Mouse (Mus musculus): ENCODE data around the gene Scgb1a1. TPM values are rescaled to one million over a fixed set of nuclear protein-coding genes. Genes with fewer than 3 reads are reported as not detected.

The Scgb1a1 gene
- total RNA-seq, 2 experiments from 2014 or later, result not detected

DNA sequence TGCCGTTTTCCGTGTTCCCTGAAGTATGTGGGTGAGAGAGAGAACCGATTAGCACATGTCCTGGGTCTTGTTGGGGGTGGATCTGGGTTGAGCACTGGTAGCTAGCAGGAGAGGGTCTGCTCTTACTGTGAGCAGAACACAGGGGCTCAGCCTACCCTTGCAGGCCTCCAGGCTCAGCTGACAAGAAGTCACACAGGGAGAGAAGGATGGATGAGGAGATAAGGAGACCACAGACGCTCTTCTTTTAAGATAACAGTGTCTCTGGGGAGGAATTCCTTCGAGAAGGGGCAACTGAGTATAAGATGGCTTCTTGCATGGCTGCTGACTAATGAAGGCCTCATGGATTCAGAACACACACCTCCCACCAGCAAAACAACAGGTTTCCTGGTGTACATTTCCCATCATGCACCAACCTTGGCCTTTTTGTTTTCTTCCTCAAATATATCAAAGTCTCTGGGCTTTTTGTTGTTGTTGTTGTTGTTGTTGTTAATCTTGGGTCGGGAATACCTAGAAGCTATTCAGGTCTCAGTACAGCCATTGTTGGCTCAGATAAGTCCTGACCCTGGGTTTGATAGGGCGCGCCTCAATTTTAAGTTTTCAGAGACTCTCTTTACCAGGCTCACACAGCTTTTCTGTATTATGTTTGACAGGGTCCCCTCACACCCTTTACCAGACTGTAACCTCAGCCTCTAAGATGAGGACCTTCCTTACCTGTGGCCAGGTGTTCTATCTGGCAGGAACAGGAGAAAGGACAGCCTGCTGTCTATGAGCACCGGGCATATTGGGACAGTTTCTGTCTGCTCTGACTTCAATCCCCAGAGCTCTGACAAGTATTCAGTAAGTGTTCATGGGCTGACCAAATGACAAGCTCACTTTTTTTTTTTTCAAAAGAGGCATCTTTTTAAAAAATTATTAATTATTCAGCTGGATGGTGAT, 37.2 kb downstream of the Scgb1a1 start:
- intact Hi-C loops (cut with DNase I), result no loop called here
- no peak for DNase-seq (ENCODE audit: low spot score in 2 of 2)

DNA sequence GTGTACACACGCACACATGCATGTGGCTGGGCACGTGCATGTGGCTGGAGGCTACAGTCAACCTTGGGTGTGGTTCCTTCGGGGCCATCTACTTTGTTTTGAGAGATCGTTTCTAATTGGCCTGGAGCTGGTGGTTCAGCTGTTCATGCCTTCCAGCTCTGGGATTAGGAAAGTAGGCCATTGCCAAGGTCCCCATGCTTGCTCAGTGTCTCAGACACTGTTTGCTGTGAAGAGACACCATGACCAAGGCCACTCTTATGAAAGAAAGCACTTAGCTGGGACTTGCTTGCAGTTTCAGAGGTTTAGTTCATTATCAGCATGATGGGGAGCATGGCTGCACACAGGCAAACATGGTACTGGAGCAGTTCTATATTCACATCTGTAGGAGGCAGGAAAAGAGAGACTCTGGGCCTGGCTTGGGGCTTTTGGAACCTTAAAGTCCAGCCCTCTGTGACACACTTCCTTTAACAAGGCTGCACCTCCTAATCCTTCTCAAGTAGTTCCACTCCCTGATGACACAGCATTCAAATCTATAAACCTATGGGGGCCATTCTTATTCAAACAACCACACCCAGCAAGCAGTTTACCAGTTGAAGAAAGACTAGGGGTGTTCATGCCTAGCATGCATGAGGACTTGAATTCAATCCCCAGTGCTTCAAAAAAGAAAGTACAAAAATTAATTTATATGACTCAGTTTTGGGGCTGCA, 38.6 kb downstream of the Scgb1a1 start:
- intact Hi-C loops (cut with DNase I), result no loop called here
- no peak for DNase-seq (ENCODE audit: low spot score in 2 of 2)

DNA sequence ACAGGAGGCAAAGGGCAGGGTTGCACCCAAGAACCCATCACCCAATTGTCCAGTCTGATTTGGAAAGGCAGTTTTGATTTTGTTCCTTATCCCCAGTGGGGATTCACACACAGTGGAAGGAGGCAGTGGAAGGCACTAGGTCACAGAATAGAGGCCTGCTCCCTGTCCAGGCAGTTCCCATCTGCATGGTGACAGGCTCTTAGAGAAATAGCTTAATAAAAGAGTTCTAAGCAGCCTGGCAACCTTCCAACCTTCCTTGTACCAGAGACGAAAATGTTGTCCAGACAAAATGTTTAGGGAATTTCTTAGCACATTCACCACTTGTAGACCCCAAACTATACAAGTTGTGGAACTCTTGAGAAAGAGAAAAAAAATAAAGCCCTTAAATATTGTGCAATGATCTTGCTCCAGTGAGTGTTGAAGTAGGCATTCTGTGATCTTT, 39.8 kb downstream of the Scgb1a1 start:
- intact Hi-C loops (cut with DNase I), result no loop called here
- DNase-seq (ENCODE audit: low spot score in 2 of 2), result no peak

- intact Hi-C loops (cut with DNase I), result no loop called here
- DNase-seq (ENCODE audit: low spot score in 2 of 2), result no peak
These were observed 40.4 kb downstream of the Scgb1a1 start for GRCm38 (mm10) chr19:9047207-9047945.

GRCm38 (mm10) chr19:9044291-9044690, 43.5 kb downstream of the Scgb1a1 start:
- no peak for DNase-seq (ENCODE audit: low spot score in 2 of 2)
- intact Hi-C loops (cut with DNase I), result no loop called here

GRCm38 (mm10) chr19:9043123-9043522, 44.6 kb downstream of the Scgb1a1 start:
- no peak for DNase-seq (ENCODE audit: low spot score in 2 of 2)
- intact Hi-C loops (cut with DNase I), result no loop called here

DNA sequence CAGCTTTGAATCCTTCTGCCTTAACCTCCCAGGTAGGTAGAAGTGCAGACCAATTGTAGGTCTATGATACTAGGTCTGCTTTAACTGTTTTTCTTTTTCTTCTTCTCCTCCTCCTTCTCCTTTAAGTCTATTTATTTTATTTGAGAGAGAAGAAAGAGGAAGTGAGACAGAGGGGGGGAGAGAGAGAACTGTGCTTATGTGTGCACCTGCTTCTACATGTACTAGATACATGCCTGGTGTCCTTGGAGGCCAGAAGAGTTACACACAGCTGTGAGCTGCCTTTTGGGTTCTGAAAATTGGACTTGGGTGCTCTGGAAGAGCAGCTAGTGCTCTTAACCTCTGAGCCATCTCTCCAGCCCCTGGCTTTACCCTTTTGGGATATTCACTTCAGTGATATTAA, 46.7 kb downstream of the Scgb1a1 start:
- intact Hi-C loops (cut with DNase I), result no loop called here

DNA sequence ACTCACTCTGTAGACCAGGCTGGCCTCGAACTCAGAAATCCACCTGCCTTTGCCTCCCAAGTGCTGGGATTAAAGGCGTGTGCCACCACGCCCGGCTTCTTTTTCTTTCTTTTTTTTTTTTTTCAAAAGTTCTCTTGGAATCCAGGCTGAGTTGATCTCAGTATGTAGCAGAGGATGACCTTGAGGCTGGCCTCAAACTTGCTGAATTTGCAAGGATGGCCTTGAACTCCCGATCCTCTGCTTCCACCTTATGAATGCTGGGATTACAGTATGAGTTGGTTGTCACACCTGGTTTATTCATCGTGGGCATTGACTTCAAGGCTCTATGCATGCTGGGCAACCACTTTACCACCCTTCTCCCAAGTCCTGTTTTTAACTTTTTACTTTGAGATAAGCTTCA, 47.1 kb downstream of the Scgb1a1 start:
- intact Hi-C loops (cut with DNase I), result no loop called here
- DNase-seq (ENCODE audit: low spot score in 2 of 2), result no peak

More for the DNA sequence above, 46.7 kb downstream of the Scgb1a1 start:
- DNase-seq (ENCODE audit: low spot score in 2 of 2), result no peak

GRCm38 (mm10) chr19:9039928-9040327, 47.8 kb downstream of the Scgb1a1 start:
- intact Hi-C loops (cut with DNase I), result no loop called here

GRCm38 (mm10) chr19:9039266-9039665, 48.5 kb downstream of the Scgb1a1 start:
- intact Hi-C loops (cut with DNase I), result no loop called here
- no peak for DNase-seq (ENCODE audit: low spot score in 2 of 2)

More at GRCm38 (mm10) chr19:9039928-9040327, 47.8 kb downstream of the Scgb1a1 start:
- DNase-seq (ENCODE audit: low spot score in 2 of 2), result no peak

GRCm38 (mm10) chr19:9038136-9038535, 49.6 kb downstream of the Scgb1a1 start:
- intact Hi-C loops (cut with DNase I), result no loop called here
- DNase-seq (ENCODE audit: low spot score in 2 of 2), result no peak

GRCm38 (mm10) chr19:9035101-9035500, 52.7 kb downstream of the Scgb1a1 start:
- no peak for DNase-seq (ENCODE audit: low spot score in 2 of 2)
- intact Hi-C loops (cut with DNase I), result no loop called here

DNA sequence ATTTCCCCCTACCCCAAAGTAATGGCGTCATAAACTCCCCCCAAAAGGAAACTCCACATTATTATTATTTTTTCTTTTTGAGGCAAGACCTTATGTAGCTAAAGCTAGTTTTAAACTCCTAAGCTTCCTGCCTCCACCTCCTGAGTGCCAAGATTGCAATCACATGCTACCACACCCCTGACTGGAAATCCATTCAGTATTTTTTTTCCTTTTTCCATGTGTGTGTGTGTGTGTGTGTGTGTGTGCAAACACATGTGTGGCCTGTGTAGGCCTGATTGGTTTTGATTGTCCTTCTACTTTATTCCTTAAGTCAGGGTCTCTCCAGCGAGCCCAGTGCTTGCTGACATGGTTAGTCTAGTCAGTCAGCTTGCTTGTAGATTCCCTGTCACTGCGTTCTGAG, 53.3 kb downstream of the Scgb1a1 start:
- intact Hi-C loops (cut with DNase I), result no loop called here
- DNase-seq (ENCODE audit: low spot score in 2 of 2), result no peak

Other genes with a start within 250 kb of the Scgb1a1 start
- 100 to 1,000 TPM; 190 to 230 TPM for gene Gng3, start 248.8 kb downstream of the Scgb1a1 start, total RNA-seq (2021)
- 1 to 10 TPM; 1.3 to 1.6 TPM for gene Lrrn4cl, start 237.2 kb downstream of the Scgb1a1 start, total RNA-seq (2021)
- gene Ubxn1, start 216.5 kb downstream of the Scgb1a1 start, total RNA-seq (2021), result 100 to 1,000 TPM in 1 of 2 experiments, 10 to 100 TPM in 1; 92.2 to 101 TPM
- gene Uqcc3, start 207.0 kb downstream of the Scgb1a1 start, total RNA-seq (2021), result 10 to 100 TPM; 32.1 to 39.8 TPM
- 1 to 10 TPM; 4.8 to 5.0 TPM for gene Lbhd1, start 204.2 kb downstream of the Scgb1a1 start, total RNA-seq (2021)
- not detected for gene Gm49403, start 204.0 kb downstream of the Scgb1a1 start, total RNA-seq (2021)
- 10 to 100 TPM; 21.6 to 26.6 TPM for gene 1810009A15Rik, start 199.1 kb downstream of the Scgb1a1 start, total RNA-seq (2021)
- 1 to 10 TPM in 1 of 2 experiments, not detected in 1; 7.6 TPM for gene Gm49416, start 199.0 kb downstream of the Scgb1a1 start, total RNA-seq (2021)
- gene Ints5, start 195.0 kb downstream of the Scgb1a1 start, total RNA-seq (2021), result 10 to 100 TPM; 22.4 to 25.3 TPM
- 100 to 1,000 TPM in 1 of 2 experiments, 10 to 100 TPM in 1; 95.3 to 102 TPM for gene Ganab, start 189.9 kb downstream of the Scgb1a1 start, total RNA-seq (2021)
- 100 to 1,000 TPM; 167 to 187 TPM for gene B3gat3, start 167.6 kb downstream of the Scgb1a1 start, total RNA-seq (2021)
- 1 to 10 TPM; 7.0 to 7.2 TPM for gene Rom1, start 158.6 kb downstream of the Scgb1a1 start, total RNA-seq (2021)
- gene Eml3, start 158.4 kb downstream of the Scgb1a1 start, total RNA-seq (2021), result 10 to 100 TPM in 1 of 2 experiments, 1 to 10 TPM in 1; 9.6 to 12.6 TPM
- 10 to 100 TPM; 43.9 to 52.0 TPM for gene Mta2, start 146.1 kb downstream of the Scgb1a1 start, total RNA-seq (2021)
- 10 to 100 TPM; 17.5 to 21.5 TPM for gene Tut1, start 134.1 kb downstream of the Scgb1a1 start, total RNA-seq (2021)
- gene Eef1g, start 120.9 kb downstream of the Scgb1a1 start, total RNA-seq (2021), result 100 to 1,000 TPM; 219 to 232 TPM
- 10 to 100 TPM; 16.6 to 32.1 TPM for gene Ahnak, start 98.7 kb downstream of the Scgb1a1 start, total RNA-seq (2021)
- 100 to 1,000 TPM; 136 to 137 TPM for gene Asrgl1, start 47.7 kb upstream of the Scgb1a1 start, total RNA-seq (2021)

Data from left cerebral cortex, postnatal 36 days (tissue).